Mouse (Mus musculus): ENCODE measurements around the gene Adora3.

Gene Adora3

DNA sequence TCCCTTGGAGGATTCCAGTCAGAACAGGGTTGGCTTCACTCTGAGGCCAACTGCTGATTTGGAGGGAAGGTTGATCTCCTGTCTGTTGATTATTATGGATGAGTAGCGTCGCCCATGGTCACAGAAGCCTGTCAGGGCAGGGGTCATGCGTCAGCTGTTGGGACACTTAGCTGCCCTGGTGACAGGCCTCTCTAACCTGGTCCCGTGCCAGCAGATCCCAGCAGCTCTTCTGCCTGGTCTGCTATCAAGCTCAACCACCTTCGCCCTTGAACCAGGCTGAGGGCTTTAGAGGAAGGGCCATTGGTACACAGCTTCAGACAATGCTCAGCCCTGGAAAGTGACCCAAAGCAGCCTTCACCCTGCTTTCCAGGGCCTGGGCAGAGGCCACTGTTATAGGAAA lies 5.4 kb downstream of the Adora3 start:
- no peak for DNase-seq (ENCODE audit: low spot score)

DNA sequence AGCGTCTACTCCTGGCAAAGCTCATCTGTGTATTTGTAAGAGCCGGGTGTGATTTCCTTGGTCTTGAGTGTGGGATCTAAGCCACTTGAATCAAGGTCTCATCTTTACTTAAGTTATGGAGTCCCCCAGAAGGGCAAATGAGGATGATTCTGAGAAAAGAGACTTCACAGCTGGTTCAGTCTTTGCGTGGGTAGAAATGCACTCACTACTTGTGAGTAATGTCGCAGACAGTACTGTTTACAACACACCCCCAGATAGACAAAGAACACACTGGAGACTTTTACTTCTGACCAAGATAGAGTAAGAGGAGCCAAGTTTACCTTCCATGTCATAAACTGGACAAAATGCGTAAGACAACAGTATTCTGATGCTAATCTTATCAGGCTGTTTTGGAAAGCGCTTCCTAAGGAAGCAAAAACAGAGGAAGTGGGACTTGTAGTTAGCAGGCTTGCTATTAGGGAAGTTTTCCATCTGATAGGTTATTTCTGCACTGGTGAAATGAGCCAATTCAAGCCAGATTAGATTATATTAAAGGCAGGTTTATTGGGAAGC lies 6.7 kb downstream of the Adora3 start:
- peak; percentile 69 for DNase-seq (ENCODE audit: low spot score)

DNA sequence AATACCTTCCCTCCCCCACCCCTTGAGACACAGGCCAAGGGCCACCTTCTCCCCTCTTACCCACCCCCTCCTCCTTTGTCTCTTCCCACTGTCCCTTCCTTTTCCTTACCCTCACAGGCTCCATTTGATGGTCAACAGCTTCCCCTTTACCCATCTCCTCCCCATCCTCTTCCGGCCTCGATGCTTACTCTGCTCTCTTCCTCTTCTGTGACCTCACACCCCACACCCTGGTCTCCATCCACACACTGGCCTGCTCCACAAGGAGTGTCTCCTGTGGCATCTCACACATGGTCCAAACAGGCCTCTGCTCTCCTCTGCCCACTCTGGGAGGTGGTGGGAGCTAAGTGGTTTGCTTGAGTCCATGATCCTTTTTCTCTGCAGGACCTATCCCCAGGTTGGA lies 7.3 kb downstream of the Adora3 start:
- peak; percentile 69 for DNase-seq (ENCODE audit: low spot score)

DNA sequence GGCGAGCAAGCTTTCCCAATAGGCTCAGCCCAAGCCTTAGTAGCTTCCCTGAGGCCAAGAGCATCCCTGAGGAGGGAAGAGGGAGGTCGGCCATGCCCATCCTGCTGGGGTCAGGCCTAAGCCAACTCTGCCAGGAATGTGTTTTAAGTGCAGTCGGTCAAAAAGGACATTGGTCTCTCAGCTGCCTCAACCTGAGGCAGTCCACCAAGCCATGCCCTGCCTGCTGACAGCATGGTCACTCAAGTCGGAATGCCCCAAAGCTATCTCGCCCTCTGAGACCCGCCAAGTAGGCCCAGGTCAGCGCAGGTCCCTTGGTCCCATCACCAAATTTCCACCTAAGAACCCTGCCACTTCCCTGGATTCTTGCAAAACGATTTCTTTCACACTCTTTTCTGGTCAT lies 8.1 kb downstream of the Adora3 start:
- no peak for DNase-seq (ENCODE audit: low spot score)

DNA sequence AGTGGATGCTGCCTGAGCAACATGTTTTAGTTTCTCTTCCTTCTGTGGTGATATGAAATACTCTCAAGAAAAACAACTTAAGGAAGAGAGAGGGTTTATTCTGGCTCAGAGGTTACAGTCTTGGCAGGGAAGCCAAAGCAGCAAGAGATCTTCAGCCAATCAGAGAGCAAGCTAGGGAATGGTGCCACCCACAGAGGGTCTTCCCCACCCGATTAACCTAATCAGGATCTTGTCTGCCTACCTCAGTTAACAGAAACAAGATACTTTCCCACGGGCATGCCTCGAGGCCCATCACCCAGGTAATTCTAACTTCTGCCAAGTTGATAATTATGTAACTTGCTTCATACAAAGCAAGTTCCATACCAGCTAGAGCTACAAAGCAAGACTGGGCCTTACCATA lies 9.8 kb downstream of the Adora3 start:
- DNase-seq (ENCODE audit: low spot score) = no peak

DNA sequence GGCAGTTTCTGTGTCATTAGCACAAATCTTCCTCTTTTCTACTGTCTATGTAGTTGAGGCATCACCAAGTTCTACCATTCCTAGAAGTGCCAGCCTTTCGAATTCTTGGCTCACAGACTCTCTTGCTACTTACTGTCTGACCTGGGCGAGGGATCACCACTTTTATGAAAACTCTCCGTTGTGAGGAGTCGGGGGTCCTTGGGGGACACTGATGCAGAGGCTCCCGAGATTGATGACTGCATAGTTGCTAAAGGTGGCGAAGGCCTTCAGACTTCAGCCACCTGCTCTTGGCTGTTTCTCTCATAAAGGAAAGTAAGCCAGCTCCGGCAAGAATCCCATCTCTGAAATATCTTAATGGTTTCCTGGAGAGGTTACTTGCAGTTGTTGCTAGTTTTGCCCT lies 11.4 kb downstream of the Adora3 start:
- DNase-seq (ENCODE audit: low spot score) = no peak

DNA sequence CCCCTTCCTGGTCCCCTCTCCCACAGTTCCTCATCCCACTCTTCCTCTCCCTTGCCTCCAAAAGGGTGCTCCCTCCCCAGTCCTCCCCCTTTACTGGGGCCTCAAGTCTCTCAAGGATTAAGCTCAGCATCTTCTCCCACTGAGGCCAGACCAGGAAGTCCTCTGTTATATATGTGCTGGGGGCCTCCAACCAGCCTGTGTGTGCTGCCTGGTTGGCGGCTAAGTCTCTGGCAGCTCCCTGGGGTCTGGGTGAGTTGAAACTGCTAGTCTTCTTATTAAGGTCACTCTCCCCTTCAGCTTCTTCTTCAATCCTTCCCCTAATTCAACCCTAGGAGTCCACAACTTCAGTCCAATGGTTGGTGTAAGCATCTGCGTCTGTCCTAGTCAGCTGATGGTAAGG lies 12.5 kb downstream of the Adora3 start:
- no peak for DNase-seq (ENCODE audit: low spot score)

DNA sequence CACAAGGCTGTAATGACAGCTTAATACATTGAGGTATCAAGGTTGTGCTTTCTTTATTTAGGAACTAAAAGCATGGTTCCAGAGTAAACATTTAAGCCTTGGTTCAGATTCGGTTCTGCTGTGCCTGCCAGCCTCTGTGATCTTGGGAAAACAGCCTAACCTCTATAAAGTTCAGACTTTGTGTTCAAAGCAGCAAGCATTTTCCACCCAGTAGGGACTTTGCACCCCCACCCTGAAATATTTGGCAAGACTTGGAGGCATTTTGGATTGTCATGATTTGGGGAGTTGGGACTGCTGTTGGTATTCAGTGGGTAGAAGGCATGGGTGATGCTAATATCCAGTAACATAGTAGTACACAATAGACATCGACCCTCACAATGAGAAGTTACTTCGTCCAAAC lies 18.3 kb downstream of the Adora3 start:
- no peak for DNase-seq (ENCODE audit: low spot score)

DNA sequence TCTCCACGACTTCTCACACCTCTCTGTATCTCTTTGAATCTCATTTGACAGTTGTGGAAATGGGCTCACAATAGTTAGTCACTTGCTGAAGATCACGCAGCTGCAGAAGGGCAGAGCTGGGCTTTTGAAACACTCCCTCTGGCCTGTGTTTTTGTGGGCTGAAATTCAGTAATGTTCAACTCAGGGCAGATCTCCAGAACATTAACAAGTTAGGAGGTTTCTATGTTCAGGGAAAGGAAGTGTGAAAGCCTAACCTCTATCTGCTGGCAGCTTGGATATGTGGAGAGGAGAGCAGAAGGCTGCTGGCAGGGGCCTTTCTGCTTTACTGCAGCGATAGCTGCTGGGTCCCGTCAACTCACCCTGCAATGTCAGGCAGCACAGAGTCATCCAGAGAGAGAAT lies 19.6 kb downstream of the Adora3 start:
- DNase-seq (ENCODE audit: low spot score) = no peak

DNA sequence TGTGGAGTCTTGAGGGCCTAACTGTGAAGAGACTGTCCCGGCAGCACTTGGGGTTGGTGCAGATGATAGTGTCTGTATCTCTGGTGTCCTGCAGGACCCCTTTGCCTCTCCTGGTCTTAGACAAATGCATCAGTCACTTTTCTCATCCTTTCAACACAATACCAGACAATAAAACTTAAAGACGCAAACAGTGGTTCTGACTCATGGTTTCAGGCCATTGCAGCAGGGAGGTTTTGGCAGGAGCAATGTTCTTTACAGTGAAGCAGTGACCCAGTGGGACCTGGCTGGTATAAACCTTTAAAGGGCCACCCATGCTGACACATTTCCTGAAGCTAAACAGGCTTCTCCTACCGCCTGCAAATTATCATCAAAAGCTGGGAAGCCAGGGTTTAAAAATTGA lies 20.5 kb downstream of the Adora3 start:
- no peak for DNase-seq (ENCODE audit: low spot score)

DNA sequence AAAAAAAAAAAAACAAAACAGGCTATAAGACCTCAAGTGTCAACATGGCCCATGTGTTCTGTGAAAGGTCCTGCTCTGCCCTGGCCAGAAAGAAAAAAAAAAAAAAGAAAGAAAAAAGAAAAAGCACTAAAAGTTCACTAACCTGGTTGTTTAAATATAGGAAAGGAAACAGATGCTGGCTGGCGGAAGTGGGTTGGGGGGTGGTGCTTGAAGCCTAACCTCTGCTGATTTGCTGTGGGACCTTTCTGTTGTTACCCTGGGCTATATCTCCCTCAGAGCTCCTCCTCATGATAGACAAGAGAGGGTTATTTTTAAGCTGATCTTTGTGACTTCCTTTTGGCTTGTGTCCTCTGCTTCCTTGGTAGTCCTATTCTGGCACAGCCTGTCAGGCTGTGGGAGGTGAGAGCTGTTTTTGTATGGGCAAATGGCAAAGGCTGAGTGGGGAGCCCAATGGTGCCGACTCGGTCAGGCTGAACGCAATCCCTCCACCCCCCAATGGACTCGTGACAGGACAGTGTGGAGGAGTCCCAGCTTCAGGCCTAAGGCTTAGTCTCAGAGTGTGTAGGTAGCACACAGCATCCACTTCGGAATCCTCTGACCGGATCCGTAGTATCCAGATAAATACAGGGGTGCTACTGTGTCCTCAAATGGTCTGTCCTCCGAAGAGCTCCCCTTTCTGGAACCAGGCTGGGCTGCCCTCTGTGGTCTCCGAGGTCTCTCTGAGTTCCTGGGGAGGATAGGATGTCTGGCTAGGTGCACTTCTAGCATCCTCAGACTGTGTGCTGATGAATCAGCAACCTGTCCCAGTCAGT lies 21.3 kb downstream of the Adora3 start:
- DNase-seq (ENCODE audit: low spot score) = peak; percentile 81

DNA sequence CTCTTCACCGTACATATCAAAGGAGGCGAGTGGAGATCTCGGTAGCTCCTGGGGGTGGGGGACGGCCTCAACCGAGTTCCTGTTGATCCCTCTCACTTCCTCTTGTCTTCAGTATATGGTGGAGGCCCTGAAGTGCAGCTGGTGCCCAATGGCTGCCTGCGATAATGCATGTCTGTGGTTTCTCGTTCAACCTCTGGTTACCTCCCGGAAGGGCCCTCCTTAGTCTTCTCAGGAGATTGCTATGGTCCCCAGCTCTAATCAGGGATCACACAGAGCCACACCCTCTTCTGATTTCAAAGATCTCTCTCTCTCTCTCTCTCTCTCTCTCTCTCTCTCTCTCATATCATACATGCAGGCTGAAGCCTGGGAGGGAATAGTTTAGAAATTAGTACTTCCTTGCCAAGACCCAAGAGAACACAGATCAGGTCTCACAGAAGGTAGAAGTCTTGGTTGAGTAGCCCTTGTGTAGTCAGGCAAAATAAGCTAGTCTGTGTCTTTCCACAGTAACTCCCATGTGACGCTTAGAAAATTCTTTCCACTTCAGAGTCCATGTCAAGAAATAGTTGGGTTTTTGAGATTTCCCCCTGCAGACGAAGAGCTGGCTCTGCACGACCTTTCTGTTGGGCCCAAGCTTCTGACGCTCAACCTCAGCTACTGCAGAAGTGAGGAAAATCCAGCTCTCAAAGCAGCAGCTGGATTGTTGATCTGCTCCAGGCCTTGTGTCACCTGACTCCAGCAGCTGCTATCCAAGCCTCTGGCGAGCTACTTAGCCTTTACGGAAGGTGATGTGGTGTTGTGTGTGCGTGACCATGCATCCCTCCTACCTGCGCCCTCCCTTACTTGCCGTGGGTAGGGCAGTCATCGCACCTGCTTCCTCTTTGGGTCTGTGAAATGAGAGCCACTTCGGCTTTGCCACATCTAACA lies 22.2 kb downstream of the Adora3 start:
- DNase-seq (ENCODE audit: low spot score) = peak; percentile 75

DNA sequence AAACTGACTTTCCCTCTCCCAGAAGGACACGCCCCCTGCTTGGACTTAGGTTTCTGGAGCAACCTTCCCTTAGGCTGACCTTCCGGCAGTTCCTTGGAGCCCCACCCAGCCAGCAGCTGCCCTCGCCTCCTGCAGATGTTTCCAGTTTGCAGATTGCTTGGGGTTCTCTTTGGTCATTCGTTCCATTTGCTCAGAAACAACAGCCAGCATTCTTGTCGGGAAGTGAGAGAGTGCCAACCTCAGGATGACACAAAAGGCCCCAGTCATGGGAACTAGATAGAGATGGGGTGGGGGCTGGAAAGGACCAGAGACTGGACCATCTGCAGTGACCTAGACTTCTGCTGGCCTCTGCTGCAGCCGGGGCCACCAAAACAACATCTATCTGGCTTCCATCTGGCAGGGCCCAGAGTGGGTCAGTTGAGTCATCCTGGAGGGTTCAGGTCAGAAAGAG lies 23.3 kb downstream of the Adora3 start:
- peak; percentile 59 for DNase-seq (ENCODE audit: low spot score)

DNA sequence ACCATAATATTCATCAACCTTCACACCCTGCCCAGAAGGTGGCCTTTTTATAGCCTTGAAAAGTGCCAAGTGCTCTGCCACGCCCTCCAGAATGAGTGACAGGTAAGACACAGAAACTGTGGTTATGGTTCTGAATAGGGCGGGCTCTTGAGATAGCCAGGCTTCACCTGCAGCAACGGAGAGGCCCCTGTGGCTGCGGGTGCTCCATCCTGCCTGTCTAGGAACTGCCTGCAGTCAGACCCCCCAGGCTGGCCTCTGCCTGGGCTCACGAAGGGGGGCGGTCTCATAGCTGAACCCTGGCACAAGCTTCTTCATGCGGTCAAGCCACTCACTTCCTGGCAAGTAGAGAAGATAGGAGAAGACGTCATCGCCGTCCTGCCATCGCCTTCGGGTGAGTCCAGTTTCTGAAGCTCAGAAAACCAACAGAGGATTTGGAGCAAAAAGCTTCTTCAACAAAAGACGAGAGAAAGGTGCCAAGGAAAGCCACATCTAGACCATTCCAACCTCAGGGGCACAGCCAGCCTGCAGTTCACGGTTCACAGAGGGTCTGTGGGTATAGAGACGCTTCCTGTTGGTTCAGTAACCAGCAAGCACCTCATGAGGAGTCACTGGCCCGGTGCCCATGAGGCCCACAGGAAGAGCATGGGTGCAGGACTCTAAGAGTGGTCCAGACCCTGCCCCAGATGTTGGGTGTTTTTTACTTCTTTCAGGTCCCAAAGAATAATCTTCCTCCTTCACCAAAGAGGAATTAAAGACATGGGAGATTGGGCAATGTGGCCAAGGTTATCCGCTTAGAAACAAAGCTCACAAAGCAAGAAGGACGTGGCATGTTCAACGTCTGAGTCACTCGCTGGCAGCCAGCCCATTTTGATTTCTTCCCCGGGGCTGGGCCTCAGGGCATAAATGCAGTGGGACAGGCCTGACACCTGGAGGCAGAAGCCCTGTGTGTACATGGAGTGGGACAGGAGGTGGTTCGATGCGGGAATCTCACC lies 24.2 kb downstream of the Adora3 start:
- DNase-seq (ENCODE audit: low spot score) = peak; percentile 96

DNA sequence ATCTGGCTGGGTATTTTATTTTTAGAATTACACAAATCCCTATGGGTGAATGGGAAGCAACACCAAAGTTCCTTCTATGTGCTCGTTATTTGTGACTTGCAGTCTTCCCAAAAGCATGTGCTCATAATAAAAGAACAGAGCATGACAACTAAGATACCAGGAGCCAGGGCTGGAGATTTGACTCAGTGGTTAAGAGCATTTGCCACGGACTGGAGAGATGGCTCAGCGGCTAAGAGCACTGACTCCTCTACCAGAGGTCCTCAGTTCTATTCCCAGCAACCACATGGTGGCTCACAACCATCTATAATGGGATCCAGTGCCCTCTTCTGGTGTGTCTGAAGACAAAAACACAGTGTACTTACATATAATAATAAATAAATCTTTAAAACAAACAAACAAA lies 26.2 kb downstream of the Adora3 start:
- DNase-seq (ENCODE audit: low spot score) = no peak

DNA sequence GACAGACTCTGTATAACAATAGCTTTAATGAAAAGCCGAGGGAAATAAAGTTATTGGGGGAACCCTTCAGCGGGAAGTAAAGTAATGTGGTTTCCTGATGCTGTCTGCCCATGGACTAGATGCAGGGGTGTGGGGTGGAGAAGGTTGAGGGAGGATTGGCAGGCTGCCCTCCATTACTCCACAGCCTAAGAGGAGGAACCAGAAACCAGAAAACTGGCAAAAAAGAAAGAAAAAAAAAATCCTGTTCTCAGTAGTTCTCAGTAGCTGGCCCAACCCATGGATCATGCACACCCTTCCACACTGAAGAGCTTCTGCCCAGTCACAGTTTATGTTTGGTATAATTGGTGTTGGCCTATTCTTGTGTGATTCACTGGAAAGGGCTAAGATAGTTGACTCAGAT lies 27.7 kb downstream of the Adora3 start:
- DNase-seq (ENCODE audit: low spot score) = peak; percentile 59

DNA sequence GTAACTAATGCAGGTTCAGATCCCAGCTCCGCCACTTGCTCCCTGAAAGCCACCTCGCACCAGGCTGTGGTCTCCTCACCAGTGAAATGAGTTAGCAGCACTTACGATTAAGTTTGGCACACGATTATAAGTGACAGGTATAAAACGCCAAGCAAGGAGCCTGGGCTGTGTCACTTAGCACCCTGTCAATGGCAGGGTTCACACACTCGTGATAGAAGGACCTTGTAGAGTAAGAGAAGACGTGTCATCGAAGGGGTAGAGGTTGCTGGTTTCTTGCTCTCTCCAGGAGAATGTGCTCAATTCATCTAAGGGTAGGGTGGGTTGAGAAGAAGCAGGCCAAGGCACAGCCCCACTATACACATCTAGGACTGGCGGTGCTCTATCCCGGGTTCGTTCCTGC lies 28.2 kb downstream of the Adora3 start:
- no peak for DNase-seq (ENCODE audit: low spot score)

DNA sequence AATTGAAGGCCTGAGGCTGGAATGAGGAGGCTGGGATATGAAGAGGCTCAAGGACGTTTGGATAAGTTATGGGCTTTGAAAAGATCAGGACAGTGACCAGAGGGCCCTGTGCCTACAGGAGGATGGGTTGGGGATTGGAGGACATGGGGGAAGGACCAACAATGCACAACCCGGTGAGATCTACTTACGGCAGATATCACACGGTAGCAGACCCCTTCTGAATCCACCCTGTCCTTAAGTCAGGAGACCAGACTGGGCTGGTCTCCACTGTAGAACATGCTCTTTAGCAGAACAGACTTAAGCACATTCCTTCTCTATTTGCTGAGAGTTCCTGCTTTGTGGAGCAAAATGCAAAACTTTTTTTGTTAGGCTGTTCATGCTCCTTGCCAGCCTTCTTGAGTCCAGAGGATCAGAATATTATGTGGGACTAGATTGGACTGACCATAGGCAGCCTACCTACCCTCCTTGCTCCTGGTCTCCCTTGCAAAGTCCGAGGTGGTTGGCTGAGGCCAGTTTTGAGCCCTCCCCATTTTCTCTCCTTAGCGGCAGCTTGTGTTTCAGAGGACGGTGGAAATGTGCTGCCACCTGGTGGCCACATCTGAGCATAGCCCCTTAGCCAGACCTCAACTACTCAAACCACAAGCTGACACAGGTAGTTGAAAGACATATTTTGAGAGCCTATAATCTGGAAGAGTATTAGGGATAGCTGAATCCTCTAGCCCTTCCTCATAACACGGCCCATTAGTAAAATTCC lies 28.9 kb downstream of the Adora3 start:
- peak; percentile 88 for DNase-seq (ENCODE audit: low spot score)

DNA sequence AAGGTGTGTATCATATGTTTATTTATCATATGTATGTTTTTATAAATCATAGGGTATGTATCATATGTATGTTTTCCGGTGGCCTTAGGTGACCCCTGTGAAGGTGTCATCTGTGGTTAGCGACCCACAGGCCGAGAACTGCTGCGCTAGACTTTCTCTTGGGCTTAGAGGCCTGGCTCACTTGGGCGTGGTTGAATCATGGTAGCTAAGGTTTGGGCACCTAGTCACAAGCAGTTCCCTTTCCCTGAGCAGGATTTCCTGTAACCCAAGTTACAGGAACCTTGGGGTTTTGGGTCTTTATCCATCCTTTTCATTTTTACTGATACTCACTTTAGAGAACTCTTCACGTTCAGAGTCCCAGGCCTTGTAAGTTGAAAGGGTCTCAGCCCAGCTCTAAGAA lies 29.6 kb downstream of the Adora3 start:
- no peak for DNase-seq (ENCODE audit: low spot score)

DNA sequence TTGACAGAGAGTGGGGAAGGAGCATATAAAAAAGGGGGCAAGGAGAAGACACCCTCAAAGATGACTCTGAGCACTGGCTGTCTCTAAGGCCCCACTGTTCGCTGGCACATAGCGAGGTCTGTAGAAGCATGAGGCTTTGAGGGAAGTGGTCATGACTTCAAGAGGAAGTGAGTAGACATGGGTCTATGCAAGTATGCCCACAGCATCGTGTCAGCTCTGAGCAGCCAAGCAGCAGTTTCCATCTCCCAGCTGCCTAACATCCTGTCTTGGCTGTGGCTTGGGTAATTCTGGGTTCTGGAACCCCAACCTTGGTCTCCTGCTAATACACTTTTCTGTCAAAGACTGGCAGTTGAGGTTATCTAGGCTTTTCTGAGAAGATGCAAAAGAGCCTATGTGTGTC lies 30.1 kb downstream of the Adora3 start:
- DNase-seq (ENCODE audit: low spot score) = peak; percentile 41

DNA sequence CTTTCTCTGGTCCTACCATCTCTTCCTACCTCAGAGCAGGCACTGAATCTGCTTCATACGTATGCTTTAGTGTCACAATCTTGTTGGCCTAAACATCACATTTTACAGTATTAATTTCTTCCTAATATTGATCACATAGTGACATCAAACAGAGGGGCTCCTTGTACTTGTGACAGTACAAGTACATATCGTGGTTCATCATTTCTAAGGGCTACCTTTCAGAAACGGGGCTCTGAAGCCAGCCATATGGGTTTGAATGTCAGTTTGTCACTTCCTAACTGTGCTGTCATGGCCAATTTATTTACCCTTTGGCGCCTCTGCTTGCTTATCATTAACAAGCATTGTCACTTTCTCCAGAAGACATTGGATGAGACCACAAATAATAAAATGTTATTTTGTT lies 30.8 kb downstream of the Adora3 start:
- DNase-seq (ENCODE audit: low spot score) = no peak
